Mouse (Mus musculus) colon, adult 2 months (tissue): ENCODE data around the gene E2f6. TPM values are rescaled to one million over a fixed set of nuclear protein-coding genes. Genes with fewer than 3 reads are reported as not detected.

Source experiments
- polyA plus RNA-seq: library from polyadenylated mRNA; depleted of rRNA; stranded (reverse); fragments of >200 nt; gene quantifications from 2 replicates; pipeline ENCODE4 v1.2.3, GENCODE M21; 2012; rRNA removed

Gene E2f6
- 10.0 and 11.7 TPM in 2 replicates for polyA plus RNA-seq

GRCm38 (mm10) chr12:16810525-16811431 is at the start of gene E2f6:
Gene E2f6, plus strand, starts transcription at chr12:16810963.

GRCm38 (mm10) chr12:16800259-16800958 is 10.4 kb upstream of the E2f6 start, which contains the start of gene Greb1:
Gene Greb1, minus strand, starts transcription at chr12:16800886.

Other genes starting within 250 kb of the E2f6 start
- gene Lpin1, start 200.0 kb upstream of the E2f6 start, polyA plus RNA-seq, result 5.0 and 5.8 TPM in 2 replicates
- gene Ntsr2, start 157.6 kb upstream of the E2f6 start, polyA plus RNA-seq, result 0.14 TPM in 1 of 2 replicates, not detected in the other
- 5.8 and 8.4 TPM in 2 replicates for gene Greb1, start 10.1 kb upstream of the E2f6 start, polyA plus RNA-seq
- 4.9 and 5.6 TPM in 2 replicates for gene Rock2, start 83.9 kb downstream of the E2f6 start, polyA plus RNA-seq
- 84.9 and 206 TPM in 2 replicates for gene Pqlc3, start 189.4 kb downstream of the E2f6 start, polyA plus RNA-seq
- gene 2410004P03Rik, start 200.8 kb downstream of the E2f6 start, polyA plus RNA-seq, result 0.52 and 1.3 TPM in 2 replicates